Mouse (Mus musculus) CH12.LX (cell line): ENCODE data around the gene Vdr. TPM values are rescaled to one million over a fixed set of nuclear protein-coding genes. Genes with fewer than 3 reads are reported as not detected.

Experiments used
- DNase-seq: peaks from one replicate; pipeline ENCODE4 v3.0.0-alpha.2; 2013; ENCODE audit errors: extremely low read depth
- H3K27ac ChIP-seq: 2 replicates; pipeline ENCODE4 v1.5.1; 2012; ENCODE audit warnings: low read depth, mild to moderate bottlenecking, control low read depth, moderate library complexity; ENCODE audit not compliant: insufficient read depth
- H3K27me3 ChIP-seq: replicated peaks from 2 replicates; pipeline ENCODE3; 2012; ENCODE audit warnings: inconsistent platforms
- H3K36me3 ChIP-seq, 2 experiments: replicated peaks in 1 of 2; 2 replicates each; pipeline versions ENCODE3 to v1.6.1; 2012; ENCODE audit warnings: inconsistent platforms in 1 of 2, low read length in 1 of 2, mild to moderate bottlenecking in 1 of 2, mixed read lengths in 1 of 2, moderate library complexity in 1 of 2; ENCODE audit not compliant: control insufficient read depth in 1 of 2, insufficient read depth in 1 of 2
- H3K4me1 ChIP-seq, 2 experiments: 2 replicates each; pipeline ENCODE4 v1.6.1; 2012; ENCODE audit warnings: inconsistent platforms in 1 of 2, moderate library complexity in 1 of 2; ENCODE audit not compliant: insufficient read depth in 2 of 2, control insufficient read depth in 1 of 2
- H3K4me2 ChIP-seq: 2 replicates; pipeline ENCODE4 v1.6.1; 2012; ENCODE audit warnings: low read depth, mild to moderate bottlenecking, control low read depth; ENCODE audit not compliant: poor library complexity, insufficient read depth, severe bottlenecking
- H3K4me3 ChIP-seq, 3 experiments: fragments of 150-350 bp in 1 of 3; sonication (generic) in 1 of 3; replicated peaks in 1 of 3; 2 replicates each; pipeline versions ENCODE3 to v1.5.1; 2011 to 2012; ENCODE audit warnings: low read depth in 2 of 3, low read length in 2 of 3, mild to moderate bottlenecking in 2 of 3, moderate library complexity in 2 of 3, control low read depth in 1 of 3, improper control_type of control experiment in 1 of 3, inconsistent platforms in 1 of 3, mixed read lengths in 1 of 3; ENCODE audit not compliant: poor library complexity in 1 of 3
- H3K79me2 ChIP-seq: replicated peaks from 2 replicates; pipeline ENCODE4 v1.6.1; 2012; ENCODE audit warnings: mild to moderate bottlenecking, moderate library complexity; ENCODE audit not compliant: control insufficient read depth, poor library complexity, insufficient read depth, severe bottlenecking; ENCODE audit errors: extremely low read depth
- H3K9ac ChIP-seq: 2 replicates; pipeline ENCODE4 v1.6.1; 2012; ENCODE audit warnings: low read depth, mild to moderate bottlenecking, control low read depth, moderate library complexity; ENCODE audit not compliant: insufficient read depth
- H3K9me3 ChIP-seq: replicated peaks from 2 replicates; pipeline ENCODE3; 2012; ENCODE audit warnings: low read length, inconsistent platforms, mixed read lengths
- CTCF ChIP-seq, 2 experiments: IDR thresholded peaks in 1 of 2; conservative IDR thresholded peaks in 1 of 2; 2 replicates each; pipeline ENCODE4 v1.5.1; 2011 to 2012; ENCODE audit warnings: low read depth in 2 of 2, low read length in 2 of 2, improper control_type of control experiment in 1 of 2, inconsistent platforms in 1 of 2, mild to moderate bottlenecking in 1 of 2, moderate library complexity in 1 of 2
- ETS1 ChIP-seq: conservative IDR thresholded peaks from 2 replicates; pipeline ENCODE4 v1.6.1; 2012; ENCODE audit warnings: low read depth, mild to moderate bottlenecking, inconsistent platforms, low read length, improper control_type of control experiment, moderate library complexity
- HCFC1 ChIP-seq: IDR thresholded peaks from 2 replicates; pipeline ENCODE4 v1.6.1; 2012; ENCODE audit warnings: low read depth, mild to moderate bottlenecking, inconsistent platforms, low read length, improper control_type of control experiment
- IRF4 ChIP-seq: IDR thresholded peaks from 2 replicates; pipeline ENCODE4 v1.6.1; 2014; ENCODE audit warnings: low read depth, mild to moderate bottlenecking, inconsistent platforms, low read length, improper control_type of control experiment
- JUN ChIP-seq: IDR thresholded peaks from 2 replicates; pipeline ENCODE4 v1.6.1; 2011; ENCODE audit warnings: low read depth, mild to moderate bottlenecking, low read length, improper control_type of control experiment, moderate library complexity; ENCODE audit not compliant: insufficient read depth
- JUND ChIP-seq: conservative IDR thresholded peaks from 2 replicates; pipeline ENCODE4 v1.6.1; 2011; ENCODE audit warnings: low read depth, low read length, improper control_type of control experiment
- MAX ChIP-seq: IDR thresholded peaks from 2 replicates; pipeline ENCODE4 v1.6.1; 2011; ENCODE audit warnings: low read length, improper control_type of control experiment
- MAZ ChIP-seq: IDR thresholded peaks from 2 replicates; pipeline ENCODE4 v1.6.1; 2012; ENCODE audit warnings: low read depth, mild to moderate bottlenecking, inconsistent platforms, low read length, improper control_type of control experiment, moderate library complexity
- MYC ChIP-seq: IDR thresholded peaks from 2 replicates; pipeline ENCODE4 v1.6.1; 2011; ENCODE audit warnings: low read depth, mild to moderate bottlenecking, improper control_type of control experiment, low read length
- NRF1 ChIP-seq: IDR thresholded peaks from 2 replicates; pipeline ENCODE4 v1.6.1; 2014; ENCODE audit warnings: low read depth, mild to moderate bottlenecking, inconsistent platforms, low read length, improper control_type of control experiment, moderate library complexity
- RAD21 ChIP-seq: IDR thresholded peaks from 2 replicates; pipeline ENCODE4 v1.6.1; 2011; ENCODE audit warnings: low read depth, mild to moderate bottlenecking, low read length, improper control_type of control experiment, moderate library complexity
- dilution Hi-C: fragments of 300-500 bp; cut with MboI; formaldehyde crosslinking; loops from 2 replicates; pipeline ENCODE4 v1.14.3; 2020; ENCODE audit warnings: low sequenced_read_pairs; ENCODE audit not compliant: extremely low pct_unique_long_range_greater_than_20kb, extremely low pct_ligation_motif_present
- in situ Hi-C: fragments of 300-500 bp; cut with MboI; formaldehyde crosslinking; loops from 3 replicates; pipeline ENCODE4 v1.14.3; 2019; ENCODE audit warnings: low sequenced_read_pairs, low pct_ligation_motif_present, low pct_unique_long_range_greater_than_20kb, mixed read lengths
- polyA plus RNA-seq: library from polyadenylated mRNA; unstranded; fragments of >175 nt; gene quantifications from 2 replicates; pipeline ENCODE4 v1.2.1, GENCODE M21; 2012; ENCODE audit warnings: low read depth; ENCODE audit not compliant: insufficient read length
- total RNA-seq, 2 experiments: library from RNA; depleted of rRNA; stranded (reverse); fragments of 300-350 nt in 1 of 2; fragments of >200 nt in 1 of 2; gene quantifications; 2 replicates each; pipeline ENCODE4 v1.2.3; 2012 to 2014

Vdr gene
- total and polyA plus RNA-seq, 3 experiments = 0.52 to 1.7 (median 0.68) TPM

- in situ Hi-C loops (loop anchor here (5.0 to 25.0 kb wide), 3 partner anchors 54 to 384 kb away; no protein-coding TSS in a partner anchor), dilution Hi-C loops (no loop called here)
- Histone ChIP-seq H3K27me3 (no peaks in the 10 kb centered on the region), H3K9ac (no peak overlapping the region), H3K4me2 (no peak overlapping the region), H3K4me3 (no peak overlapping the region), H3K79me2 (no peaks in the 10 kb centered on the region), H3K9me3 (peaks cover 8% of the 10 kb centered on the region), H3K4me1 (peaks cover 15 to 66% of the 10 kb centered on the region in 2 experiments), H3K36me3 (no peaks in the 10 kb centered on the region), H3K27ac (no peak overlapping the region)
- TF ChIP-seq HCFC1 = no peak
- TF ChIP-seq JUND = no peak
- no peak for TF ChIP-seq IRF4
- no peak for TF ChIP-seq MAX
- no peak for TF ChIP-seq MYC
- no peak for TF ChIP-seq NRF1
- no peak for TF ChIP-seq JUN
- DNase-seq = no peak
These were observed 64.1 kb downstream of the Vdr start for GRCm38 (mm10) chr15:97846121-97846882.

GRCm38 (mm10) chr15:97844037-97845034 lies 66.1 kb downstream of the Vdr start, which contains the start of gene Hdac7:
Gene Hdac7 (minus strand): TSS chr15:97844502.
- Histone ChIP-seq H3K4me1 (peaks cover 22 to 72% of the 10 kb centered on the region in 2 experiments), H3K4me2 (no peak within 1 kb of the TSS), H3K9ac (no peak within 1 kb of the TSS), H3K4me3 (no peak within 1 kb of the TSS), H3K27ac (no peak within 1 kb of the TSS), H3K27me3 (no peaks in the 10 kb centered on the region), H3K36me3 (no peaks in the 10 kb centered on the region), H3K79me2 (no peaks in the 10 kb centered on the region), H3K9me3 (peaks cover 8% of the 10 kb centered on the region)
- dilution Hi-C loops = no loop called here
- in situ Hi-C loops = loop anchor here (5.0 to 25.0 kb wide), 3 partner anchors 52 to 382 kb away; no protein-coding TSS in a partner anchor
- DNase-seq = no peak
- TF ChIP-seq HCFC1 = no peak
- no peak for TF ChIP-seq ETS1
- TF ChIP-seq JUND = no peak
- TF ChIP-seq CTCF (conservative IDR thresholded peaks at IDR 0.05 in 1 of 2, IDR thresholded peaks at IDR 0.05 in 1 of 2; ENCODE audit: low read depth in 2 of 2, low read length in 2 of 2) = no peak
- no peak for TF ChIP-seq RAD21
- TF ChIP-seq MAZ = no peak
